Mouse (Mus musculus): ENCODE data around the gene She.

The She gene

DNA sequence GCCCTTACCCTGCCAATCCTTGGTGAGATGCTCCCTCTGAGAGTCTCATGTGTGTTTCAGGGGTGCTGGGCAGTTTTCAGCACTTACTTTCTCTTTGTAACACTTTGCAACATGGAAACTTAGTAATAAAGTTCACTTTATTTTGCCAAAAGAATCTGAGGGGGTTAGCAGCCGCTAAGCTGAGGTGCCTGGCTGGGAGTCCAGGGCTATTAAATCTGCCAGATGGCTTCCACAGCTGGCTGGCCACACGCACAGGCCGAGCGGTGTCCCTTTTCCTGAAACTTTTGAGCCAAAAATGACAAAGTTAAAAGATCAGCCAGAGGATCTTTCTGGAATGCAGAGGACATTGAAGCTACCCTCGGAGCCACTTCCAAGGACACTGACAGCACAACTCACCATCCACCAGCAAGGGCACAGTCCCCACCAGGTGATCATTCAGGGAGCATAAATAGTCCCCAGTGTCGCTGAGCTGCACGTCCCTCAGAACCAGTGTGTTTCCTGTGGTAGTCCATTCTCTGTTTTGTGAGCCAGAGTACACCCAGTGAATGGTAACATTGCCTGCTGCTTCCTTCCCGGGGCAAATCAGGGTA is 58.8 kb downstream of the She start:
- no peak for DNase-seq

DNA sequence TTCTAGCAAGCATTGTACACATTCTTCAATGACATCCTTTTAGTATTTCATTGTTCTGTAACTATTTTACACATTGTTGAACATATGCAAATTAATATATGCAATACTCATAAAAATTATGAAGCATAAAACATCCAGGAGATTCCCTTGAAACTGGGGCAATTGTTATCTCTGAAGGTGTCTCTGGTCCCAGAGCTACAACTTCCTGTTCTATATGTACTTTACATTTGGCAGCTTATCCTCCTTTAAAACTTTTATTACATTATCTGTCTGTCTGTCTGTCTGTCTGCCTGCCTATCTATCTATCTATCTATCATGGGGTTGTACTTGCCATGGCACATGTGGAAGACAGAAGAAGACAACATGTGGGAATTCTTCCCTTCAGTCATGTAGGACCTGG is 60.5 kb downstream of the She start:
- DNase-seq, result no peak

DNA sequence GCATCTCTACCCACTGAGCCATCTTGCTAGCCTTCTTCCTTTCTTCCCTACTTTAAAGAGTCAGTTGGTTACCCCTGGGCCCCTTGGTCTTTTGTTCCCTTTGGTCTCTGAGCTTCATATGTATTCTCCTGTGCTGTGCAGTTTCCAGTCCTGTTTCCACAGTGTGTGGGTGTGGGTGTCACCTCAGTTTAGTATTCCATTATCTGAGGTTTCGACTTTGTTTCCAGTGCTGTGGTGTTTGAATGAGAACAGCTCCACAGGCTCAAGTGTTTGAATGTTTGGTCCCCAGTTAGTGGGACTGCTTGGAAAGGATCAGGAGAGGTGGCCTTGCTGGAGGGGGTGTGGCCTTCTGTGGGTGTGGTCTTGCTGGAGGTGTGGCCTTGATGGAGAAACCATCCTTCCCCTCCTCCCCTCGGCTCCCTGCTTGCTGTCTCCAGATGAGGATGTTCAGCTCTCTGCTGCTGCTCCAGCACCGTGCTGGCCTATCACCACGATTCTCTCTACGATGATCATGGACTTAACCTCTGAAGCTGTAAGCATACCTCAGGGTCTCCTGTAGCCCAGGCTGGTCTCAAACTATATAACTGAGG is 61.4 kb downstream of the She start:
- DNase-seq, result no peak

DNA sequence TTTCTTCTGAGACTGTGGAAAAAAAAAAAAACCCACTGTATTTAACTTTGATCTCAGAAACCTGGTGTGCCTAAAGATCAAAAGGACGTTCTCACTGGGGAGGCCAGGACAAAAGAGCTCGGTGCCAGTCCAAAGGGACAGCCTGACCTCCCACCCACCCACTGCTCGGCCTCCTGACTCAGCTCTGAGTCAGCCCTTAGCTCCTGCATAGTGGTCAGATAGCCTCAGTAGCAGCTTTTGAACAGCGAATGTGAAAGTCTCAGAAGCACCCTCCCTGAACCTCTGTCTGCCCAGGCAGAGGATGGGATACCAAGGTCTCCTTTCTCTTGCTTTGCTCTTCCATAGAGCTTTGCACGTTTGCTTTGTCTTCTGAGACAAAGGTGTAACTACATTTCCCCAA is 65.4 kb downstream of the She start:
- DNase-seq, result no peak

DNA sequence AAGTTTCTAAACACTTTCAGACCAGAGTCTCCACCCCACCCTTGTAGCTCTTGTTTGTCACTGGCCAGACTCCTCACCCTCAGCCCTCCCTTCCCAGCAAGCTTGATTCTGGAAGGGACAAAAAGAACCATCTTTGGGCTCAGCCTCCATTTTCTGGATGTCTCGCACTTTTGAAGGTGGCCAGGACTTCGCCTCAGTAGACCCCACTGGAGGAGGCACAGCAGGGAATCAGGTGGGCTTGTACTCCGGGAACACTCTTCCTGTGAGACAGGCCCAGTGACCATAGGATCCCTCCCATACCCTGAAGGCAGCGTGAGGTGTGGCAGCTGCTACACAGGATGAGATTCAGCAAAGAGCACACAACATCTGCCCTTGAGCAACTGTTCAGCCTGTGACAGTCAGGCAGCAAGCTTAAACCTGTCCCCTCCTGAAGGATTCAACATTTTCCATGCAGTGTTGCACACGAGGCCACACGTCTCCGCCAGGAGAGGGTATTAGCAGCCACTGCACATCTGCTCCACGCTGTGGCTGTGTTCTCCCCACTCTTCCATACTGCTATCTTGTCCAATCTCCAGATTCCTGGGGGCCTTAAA is 66.1 kb downstream of the She start:
- no peak for DNase-seq

DNA sequence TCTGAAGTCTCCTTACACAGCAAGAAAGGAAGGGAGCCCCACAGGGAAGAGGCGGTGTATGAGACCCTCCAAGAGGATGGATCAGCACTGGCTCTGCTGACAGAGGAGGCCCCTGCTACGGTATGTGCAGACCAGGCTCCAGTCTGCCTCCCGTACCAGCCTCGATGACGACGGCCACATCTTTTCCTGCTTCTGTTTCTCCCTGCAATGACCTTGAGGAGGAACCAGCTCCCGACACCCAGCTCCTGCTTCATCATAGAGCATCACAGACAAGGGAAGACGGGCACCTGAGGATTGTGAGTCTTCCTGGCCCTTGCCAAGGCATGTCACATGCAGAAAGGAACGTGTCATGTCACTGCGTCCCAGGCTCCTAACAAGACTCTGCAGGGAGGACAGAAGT is 66.8 kb downstream of the She start:
- no peak for DNase-seq

DNA sequence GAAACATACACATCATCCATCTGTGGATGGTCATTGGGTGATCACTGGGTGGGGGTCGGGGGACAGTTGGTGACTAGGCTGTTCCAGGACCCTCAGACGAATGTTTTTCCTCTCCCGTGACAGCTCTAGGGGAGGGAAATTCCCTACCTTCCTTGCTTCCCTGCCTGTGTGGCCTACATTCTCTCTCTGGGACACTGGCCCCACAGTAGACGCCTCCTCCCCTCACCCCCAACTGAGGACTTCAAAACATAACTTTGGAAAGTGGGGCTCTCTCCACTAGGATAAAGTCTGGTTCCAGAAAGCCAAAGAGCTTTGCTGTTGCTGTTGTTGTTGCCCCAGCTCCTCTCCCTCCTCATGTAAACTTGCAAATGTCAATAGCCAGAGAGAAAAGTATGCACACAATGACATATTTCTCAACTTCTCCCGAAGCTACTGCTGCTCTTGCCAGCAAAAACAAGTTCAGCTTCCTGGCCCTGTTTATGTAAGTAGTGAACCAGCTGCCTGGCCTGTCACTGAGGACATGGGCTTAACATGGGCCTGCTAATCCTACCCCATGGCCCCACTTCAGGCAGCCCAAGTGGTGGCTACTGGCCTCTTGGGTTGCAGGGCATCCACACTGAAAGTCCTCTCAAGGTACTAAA is 67.8 kb downstream of the She start:
- DNase-seq, result no peak

DNA sequence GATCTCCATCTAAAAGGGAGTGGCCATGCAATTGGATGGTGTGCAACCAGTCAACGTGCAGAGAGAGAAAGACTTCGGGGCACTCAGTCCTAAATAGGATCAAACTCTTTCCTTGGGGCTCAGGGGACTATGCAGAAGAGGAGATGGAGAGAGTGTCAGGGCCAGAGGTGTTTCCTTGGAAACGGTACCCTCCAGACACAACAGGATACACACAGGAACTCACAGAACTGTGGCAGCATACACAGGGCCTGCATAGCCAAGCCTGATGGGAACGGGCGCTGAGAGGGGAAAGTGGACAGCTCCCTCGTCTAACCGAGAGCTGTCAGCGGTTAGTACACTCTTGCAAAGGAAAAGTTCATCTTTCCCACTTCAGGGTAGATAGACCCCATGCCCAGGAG is 68.3 kb downstream of the She start:
- DNase-seq, result no peak

DNA sequence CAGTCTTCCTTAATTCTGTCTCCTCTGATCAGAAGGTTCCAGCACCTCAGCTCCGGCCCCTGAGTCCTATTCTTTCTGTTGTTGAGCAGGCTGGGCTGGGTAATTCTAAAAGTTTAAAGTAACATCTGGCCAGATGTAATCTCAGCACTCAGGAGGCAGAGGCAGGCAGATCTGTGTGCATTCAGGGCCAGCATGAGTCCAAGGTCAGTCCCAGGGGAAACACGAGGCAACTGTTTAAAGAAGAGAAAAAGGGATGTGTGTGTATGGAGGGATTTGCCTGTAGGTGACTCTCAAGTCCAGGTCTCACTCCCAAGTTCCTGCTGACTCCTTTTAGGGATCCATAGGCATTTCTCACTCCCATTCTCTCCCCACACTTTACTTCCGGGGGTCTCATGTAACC is 76.7 kb downstream of the She start:
- no peak for DNase-seq
